Mouse (Mus musculus): ENCODE results near the gene Skiv2l.
"Not testable (repeated sequence)": the region's sequence is repeated elsewhere in the genome, so short reads cannot be mapped to it uniquely, and the experiment has no call there.

GRCm38 (mm10) chr17:34797211-34797995, 52.6 kb downstream of the Skiv2l start:
- not testable (repeated sequence) for TF ChIP-seq CTCF (conservative IDR thresholded peaks at IDR 0.05; ENCODE audit: low read length); POU5F1 (IDR thresholded peaks at IDR 0.05; ENCODE audit: borderline replicate concordance, low read length); NANOG (IDR thresholded peaks at IDR 0.05; ENCODE audit: borderline replicate concordance, low read length)
